In genomic region chr4:141914040-141914439, GRCm38 (mm10) we compare ENCODE assay signal across 8 mouse cellular contexts. TPM values are rescaled to one million over a fixed set of nuclear protein-coding genes. Genes with fewer than 3 reads are reported as not detected.
A peak's percentile ranks its signal among the peaks of the same experiment; 100 is the strongest.
DNase-seq lines count a peak whose midpoint lies in the region.

No protein-coding gene starts in this region.

- intact Hi-C loops in heart, postnatal 10 days (cut with DNase I) = no loop called here

- DNase-seq in layer of hippocampus, postnatal 10 days (ENCODE audit: low spot score in 2 of 2) = peak; percentile 36 to 59
- DNase-seq in layer of hippocampus, postnatal 36 days = no peak
- DNase-seq in embryo, embryonic 10.5 days (ENCODE audit: low spot score) = peak; percentile 52
- DNase-seq in heart, postnatal 10 days = peak; percentile 90 to 92
- DNase-seq in kidney, postnatal 4 days = peak; percentile 53 to 73
- peak; percentile 29 for DNase-seq in testis, postnatal 14 days (ENCODE audit: low spot score)
- DNase-seq in spleen, adult 18-20 months = no peak
- DNase-seq in spleen, postnatal 10 days (ENCODE audit: low spot score in 2 of 2) = no peak

RNA-seq across cellular contexts. Expression of gene Efhd2, which starts 39.3 kb away (rescaled TPM):
- total RNA-seq in layer of hippocampus, postnatal 10 days (2021) = 10 to 100 TPM; 43.8 to 46.9 TPM
- 100 to 1,000 TPM; 135 to 143 TPM for total RNA-seq in layer of hippocampus, postnatal 36 days (2021)
- total RNA-seq in heart, postnatal 10 days (2021) = 10 to 100 TPM; 30.4 to 36.7 TPM

Comparison
In these comparisons a context has a peak if more than half of its experiments do, and no peak if none do; other contexts are left out.
1. DNase-seq: peak in layer of hippocampus, postnatal 10 days (2 of 2), embryo, embryonic 10.5 days (single experiment), heart, postnatal 10 days (2 of 2), kidney, postnatal 4 days (2 of 2) and testis, postnatal 14 days (single experiment); none in layer of hippocampus, postnatal 36 days (0 of 2), spleen, adult 18-20 months (0 of 2) and spleen, postnatal 10 days (0 of 2).